Mouse (Mus musculus) MEL (cell line): Measurements from ENCODE around the gene Slc17a1. TPM values are rescaled to one million over a fixed set of nuclear protein-coding genes. Genes with fewer than 3 reads are reported as not detected.
A peak's percentile ranks its signal among the peaks of the same experiment; 100 is the strongest.

Experiments
- DNase-seq: peaks from one replicate; pipeline ENCODE4 v3.0.0; 2011; ENCODE audit warnings: low read depth, low spot score
- H3K27ac ChIP-seq: 2 replicates; pipeline ENCODE4 v1.5.1; 2012; ENCODE audit warnings: low read depth, mild to moderate bottlenecking, control low read depth, low read length, moderate library complexity; ENCODE audit not compliant: control insufficient read depth
- H3K27me3 ChIP-seq, 2 experiments: fragments of 150-350 bp in 1 of 2; sonication (generic) in 1 of 2; 2 replicates each; pipeline ENCODE4 v1.6.1; 2012; ENCODE audit warnings: low read length in 2 of 2, mild to moderate bottlenecking in 2 of 2, improper control_type of control experiment in 1 of 2, moderate library complexity in 1 of 2; ENCODE audit not compliant: insufficient read depth in 2 of 2, control insufficient read depth in 1 of 2
- H3K36me3 ChIP-seq, 2 experiments: 2 replicates each; pipeline ENCODE4 v1.6.1; 2012 to 2014; ENCODE audit warnings: low read length in 2 of 2, improper control_type of control experiment in 1 of 2, inconsistent platforms in 1 of 2, mild to moderate bottlenecking in 1 of 2; ENCODE audit not compliant: insufficient read depth in 2 of 2, control insufficient read depth in 1 of 2
- H3K4me1 ChIP-seq, 2 experiments: fragments of 150-350 bp in 1 of 2; sonication (generic) in 1 of 2; 2 replicates each; pipeline ENCODE4 v1.6.1; 2012; ENCODE audit warnings: low read length in 2 of 2, improper control_type of control experiment in 1 of 2, mild to moderate bottlenecking in 1 of 2; ENCODE audit not compliant: insufficient read depth in 2 of 2, control insufficient read depth in 1 of 2
- H3K4me3 ChIP-seq, 2 experiments: fragments of 150-350 bp in 1 of 2; sonication (generic) in 1 of 2; 2 replicates each; pipeline ENCODE4 v1.5.1; 2012; ENCODE audit warnings: low read depth in 2 of 2, low read length in 2 of 2, mild to moderate bottlenecking in 2 of 2, moderate library complexity in 2 of 2, control low read depth in 1 of 2, improper control_type of control experiment in 1 of 2; ENCODE audit not compliant: control insufficient read depth in 1 of 2, insufficient read depth in 1 of 2
- H3K79me2 ChIP-seq: 2 replicates; pipeline ENCODE4 v1.6.1; 2012; ENCODE audit warnings: mild to moderate bottlenecking, low read length, moderate library complexity; ENCODE audit not compliant: control insufficient read depth, poor library complexity, insufficient read depth
- H3K9ac ChIP-seq: 2 replicates; pipeline ENCODE4 v1.6.1; 2012; ENCODE audit warnings: low read depth, mild to moderate bottlenecking, control low read depth, low read length, moderate library complexity; ENCODE audit not compliant: control insufficient read depth, poor library complexity, severe bottlenecking
- H3K9me3 ChIP-seq: fragments of 150-350 bp; sonication (generic); replicated peaks from 2 replicates; pipeline ENCODE4 v1.6.1; 2012; ENCODE audit warnings: mild to moderate bottlenecking, low read length, improper control_type of control experiment, moderate library complexity; ENCODE audit not compliant: insufficient read depth
- BHLHE40 ChIP-seq: IDR thresholded peaks from 2 replicates; pipeline ENCODE4 v1.6.1; 2012; ENCODE audit warnings: low read depth, mild to moderate bottlenecking, inconsistent platforms, low read length, improper control_type of control experiment, borderline replicate concordance
- CHD1 ChIP-seq: IDR thresholded peaks from 2 replicates; pipeline ENCODE4 v1.6.1; 2012; ENCODE audit warnings: low read depth, mild to moderate bottlenecking, inconsistent platforms, low read length, improper control_type of control experiment
- CTCF ChIP-seq, 3 experiments: IDR thresholded peaks in 2 of 3; conservative IDR thresholded peaks in 1 of 3; 2 replicates each; pipeline ENCODE4 v1.5.1; 2011 to 2012; ENCODE audit warnings: low read length in 3 of 3, low read depth in 2 of 3, mild to moderate bottlenecking in 2 of 3, improper control_type of control experiment in 1 of 3, inconsistent platforms in 1 of 3, mixed read lengths in 1 of 3, moderate library complexity in 1 of 3; ENCODE audit not compliant: control insufficient read depth in 1 of 3, insufficient read depth in 1 of 3, poor library complexity in 1 of 3, severe bottlenecking in 1 of 3
- ELF1 ChIP-seq: IDR thresholded peaks from 2 replicates; pipeline ENCODE4 v1.6.1; 2014; ENCODE audit warnings: low read depth, mild to moderate bottlenecking, inconsistent platforms, low read length, improper control_type of control experiment, moderate library complexity
- EP300 ChIP-seq, 2 experiments: IDR thresholded peaks; 2 replicates each; pipeline ENCODE4 v1.6.1; 2011; ENCODE audit warnings: improper control_type of control experiment in 2 of 2, low read length in 2 of 2, low read depth in 1 of 2, mild to moderate bottlenecking in 1 of 2
- ETS1 ChIP-seq: IDR thresholded peaks from 2 replicates; pipeline ENCODE4 v1.6.1; 2012; ENCODE audit warnings: low read depth, mild to moderate bottlenecking, inconsistent platforms, low read length, improper control_type of control experiment, moderate library complexity
- JUND ChIP-seq: IDR thresholded peaks from 2 replicates; pipeline ENCODE4 v1.6.1; 2011; ENCODE audit warnings: low read depth, mild to moderate bottlenecking, improper control_type of control experiment, low read length
- MAFK ChIP-seq: IDR thresholded peaks from 2 replicates; pipeline ENCODE4 v1.6.1; 2011; ENCODE audit warnings: low read depth, mild to moderate bottlenecking, low read length, improper control_type of control experiment, borderline replicate concordance
- MAX ChIP-seq: IDR thresholded peaks from 2 replicates; pipeline ENCODE4 v1.6.1; 2011; ENCODE audit warnings: low read length, improper control_type of control experiment
- MAZ ChIP-seq: IDR thresholded peaks from 2 replicates; pipeline ENCODE4 v1.6.1; 2012; ENCODE audit warnings: low read depth, mild to moderate bottlenecking, inconsistent platforms, low read length, improper control_type of control experiment
- MEF2A ChIP-seq: IDR thresholded peaks from 2 replicates; pipeline ENCODE4 v1.6.1; 2014; ENCODE audit warnings: low read depth, mild to moderate bottlenecking, inconsistent platforms, low read length, improper control_type of control experiment; ENCODE audit not compliant: poor library complexity, insufficient replicate concordance, severe bottlenecking; ENCODE audit errors: extremely low read depth
- MXI1 ChIP-seq: IDR thresholded peaks from 2 replicates; pipeline ENCODE4 v1.6.1; 2011; ENCODE audit warnings: mild to moderate bottlenecking, low read depth, low read length, improper control_type of control experiment
- MYB ChIP-seq: IDR thresholded peaks from 2 replicates; pipeline ENCODE4 v1.6.1; 2011; ENCODE audit warnings: mild to moderate bottlenecking, low read depth, low read length, improper control_type of control experiment
- NELFE ChIP-seq: IDR thresholded peaks from 2 replicates; pipeline ENCODE4 v1.6.1; 2011; ENCODE audit warnings: low read depth, low read length, improper control_type of control experiment
- POLR2AphosphoS2 ChIP-seq: IDR thresholded peaks from 2 replicates; pipeline ENCODE4 v1.6.1; 2011; ENCODE audit warnings: low read length, improper control_type of control experiment
- POLR2AphosphoS5 ChIP-seq: IDR thresholded peaks from 2 replicates; pipeline ENCODE4 v1.6.1; 2012; ENCODE audit warnings: low read depth, borderline replicate concordance, mild to moderate bottlenecking, inconsistent platforms, low read length, moderate library complexity, mixed read lengths
- RAD21 ChIP-seq: IDR thresholded peaks from 2 replicates; pipeline ENCODE4 v1.6.1; 2011; ENCODE audit warnings: mild to moderate bottlenecking, low read depth, low read length, improper control_type of control experiment
- RCOR1 ChIP-seq: IDR thresholded peaks from 2 replicates; pipeline ENCODE4 v1.6.1; 2012; ENCODE audit warnings: low read depth, mild to moderate bottlenecking, inconsistent platforms, low read length, improper control_type of control experiment
- SIN3A ChIP-seq: IDR thresholded peaks from 2 replicates; pipeline ENCODE4 v1.6.1; 2012; ENCODE audit warnings: low read length, improper control_type of control experiment, inconsistent platforms
- TAL1 ChIP-seq: IDR thresholded peaks from 2 replicates; pipeline ENCODE4 v1.6.1; 2012; ENCODE audit warnings: mild to moderate bottlenecking, inconsistent platforms, low read length, moderate library complexity, mixed read lengths
- TBP ChIP-seq: IDR thresholded peaks from 2 replicates; pipeline ENCODE4 v1.8.0; 2011; ENCODE audit warnings: low read depth, low read length, improper control_type of control experiment
- TCF12 ChIP-seq: IDR thresholded peaks from 2 replicates; pipeline ENCODE4 v1.6.1; 2014; ENCODE audit warnings: low read depth, mild to moderate bottlenecking, inconsistent platforms, low read length, improper control_type of control experiment, moderate library complexity
- UBTF ChIP-seq: IDR thresholded peaks from 2 replicates; pipeline ENCODE4 v1.6.1; 2012; ENCODE audit warnings: low read depth, mild to moderate bottlenecking, inconsistent platforms, low read length, improper control_type of control experiment, moderate library complexity, borderline replicate concordance; ENCODE audit not compliant: insufficient read depth
- ZKSCAN1 ChIP-seq: IDR thresholded peaks from 2 replicates; pipeline ENCODE4 v1.6.1; 2012; ENCODE audit warnings: low read depth, mild to moderate bottlenecking, inconsistent platforms, low read length, improper control_type of control experiment, moderate library complexity
- ZMIZ1 ChIP-seq: IDR thresholded peaks from 2 replicates; pipeline ENCODE4 v1.6.1; 2012; ENCODE audit warnings: low read depth, mild to moderate bottlenecking, inconsistent platforms, low read length, improper control_type of control experiment, moderate library complexity
- ZNF384 ChIP-seq: IDR thresholded peaks from 2 replicates; pipeline ENCODE4 v1.6.1; 2012; ENCODE audit warnings: low read depth, mild to moderate bottlenecking, inconsistent platforms, low read length, improper control_type of control experiment
- polyA plus RNA-seq, 2 experiments: library from polyadenylated mRNA; stranded (reverse) in 1 of 2; unstranded in 1 of 2; fragments of >175 nt in 1 of 2; fragments of >200 nt in 1 of 2; gene quantifications; 2 replicates each; pipeline versions ENCODE4 v1.2.1 to v1.2.4; 2012; ENCODE audit warnings: low replicate concordance in 2 of 2, low read depth in 1 of 2; ENCODE audit not compliant: insufficient read length in 2 of 2, insufficient read depth in 1 of 2, missing spikeins in 1 of 2
- total RNA-seq: library from RNA; depleted of rRNA; stranded (reverse); fragments of 300-350 nt; gene quantifications from 2 replicates; pipeline ENCODE4 v1.2.3, GENCODE M21; 2012

Slc17a1 gene
- total and polyA plus RNA-seq, 3 experiments, result not detected

GRCm38 (mm10) chr13:23873141-23873540 is 5.6 kb downstream of the Slc17a1 start:
- Histone ChIP-seq H3K9me3 (no peaks in the 10 kb centered on the region), H3K27me3 (peaks cover 5 to 14% of the 10 kb centered on the region in 2 experiments), H3K4me3 (no peak overlapping the region), H3K36me3 (no peaks in the 10 kb centered on the region), H3K9ac (no peak overlapping the region), H3K4me1 (no peaks in the 10 kb centered on the region; a peak in 1 of 4 replicates), H3K27ac (no peak overlapping the region), H3K79me2 (no peaks in the 10 kb centered on the region)
- TF ChIP-seq CTCF (IDR thresholded peaks at IDR 0.05 in 2 of 3, conservative IDR thresholded peaks at IDR 0.05 in 1 of 3; ENCODE audit: control insufficient read depth in 1 of 3, insufficient read depth in 1 of 3, low read depth in 2 of 3, low read length in 3 of 3, poor library complexity in 1 of 3, severe bottlenecking in 1 of 3) (no peak), SIN3A (no peak), POLR2AphosphoS2 (no peak), MEF2A (no peak), MAFK (no peak), RAD21 (no peak), MYB (no peak), ZMIZ1 (no peak), RCOR1 (no peak), ETS1 (no peak), MXI1 (no peak), BHLHE40 (no peak), POLR2AphosphoS5 (no peak), ELF1 (no peak), MAX (no peak), NELFE (no peak), EP300 (IDR thresholded peaks at IDR 0.05; ENCODE audit: low read depth in 1 of 2, low read length in 2 of 2) (no peak), UBTF (no peak), TAL1 (no peak)
- no peak for DNase-seq

GRCm38 (mm10) chr13:23879106-23879505 is 11.6 kb downstream of the Slc17a1 start:
- no peak overlapping the region for H3K9ac ChIP-seq
- DNase-seq, result peak; percentile 22
- no peaks in the 10 kb centered on the region for H3K79me2 ChIP-seq
- peaks cover 0 to 5% of the 10 kb centered on the region in 2 experiments; a peak in 2 of 4 replicates for H3K36me3 ChIP-seq
- no peak overlapping the region for H3K27ac ChIP-seq
- peaks cover 3 to 4% of the 10 kb centered on the region in 2 experiments for H3K27me3 ChIP-seq
- no peaks in the 10 kb centered on the region for H3K9me3 ChIP-seq
- no peak overlapping the region for H3K4me3 ChIP-seq
- H3K4me1 ChIP-seq, result peaks cover 2 to 3% of the 10 kb centered on the region in 2 experiments; a peak in 3 of 4 replicates
- no peak for TF ChIP-seq CHD1
- TF ChIP-seq MYB, result no peak
- no peak for TF ChIP-seq MXI1
- TF ChIP-seq JUND, result no peak
- TF ChIP-seq TBP, result no peak
- TF ChIP-seq MAZ, result no peak
- no peak for TF ChIP-seq TCF12
- TF ChIP-seq TAL1, result no peak
- no peak for TF ChIP-seq POLR2AphosphoS2
- no peak for TF ChIP-seq ZKSCAN1
- no peak for TF ChIP-seq ELF1
- no peak for TF ChIP-seq RCOR1
- TF ChIP-seq ZNF384, result no peak
- TF ChIP-seq POLR2AphosphoS5, result no peak
